Mouse (Mus musculus): ENCODE data around the gene Srpr. TPM values are rescaled to one million over a fixed set of nuclear protein-coding genes. Genes with fewer than 3 reads are reported as not detected.
A peak's percentile ranks its signal among the peaks of the same experiment; 100 is the strongest.

The Srpr gene
- polyA plus RNA-seq, 1 experiment from 2014 or later, result 52.6 TPM

GRCm38 (mm10) chr9:35186430-35186829, 13.5 kb upstream of the Srpr start:
- ATAC-seq, result no peak
- Histone ChIP-seq H3K4me1 (replicated peaks; ENCODE audit: control insufficient read depth, insufficient read depth, low read length) (peaks cover 8% of the 10 kb centered on the region), H3K36me3 (ENCODE audit: control insufficient read depth, insufficient read depth) (no peaks in the 10 kb centered on the region), H3K4me3 (replicated peaks; ENCODE audit: low read length) (no peak overlapping the region), H3K27me3 (replicated peaks; ENCODE audit: control insufficient read depth, insufficient read depth, low read length) (no peaks in the 10 kb centered on the region), H3K27ac (ENCODE audit: low read length) (no peak overlapping the region), H3K9ac (replicated peaks; ENCODE audit: low read depth, low read length) (no peak overlapping the region), H3K9me3 (ENCODE audit: control insufficient read depth, low read length) (no peaks in the 10 kb centered on the region), H3K4me2 (ENCODE audit: low read length) (no peak overlapping the region)
- WGBS, result 83% methylated on average over 4 of the region's 4 CpGs

- Histone ChIP-seq H3K36me3 (ENCODE audit: control insufficient read depth, insufficient read depth) (no peaks in the 10 kb centered on the region), H3K9me3 (ENCODE audit: control insufficient read depth, low read length) (no peaks in the 10 kb centered on the region), H3K4me3 (replicated peaks; ENCODE audit: low read length) (no peak overlapping the region), H3K4me1 (replicated peaks; ENCODE audit: control insufficient read depth, insufficient read depth, low read length) (peaks cover 8% of the 10 kb centered on the region), H3K27ac (ENCODE audit: low read length) (no peak overlapping the region), H3K4me2 (ENCODE audit: low read length) (no peak overlapping the region), H3K27me3 (replicated peaks; ENCODE audit: control insufficient read depth, insufficient read depth, low read length) (no peaks in the 10 kb centered on the region), H3K9ac (replicated peaks; ENCODE audit: low read depth, low read length) (no peak overlapping the region)
- WGBS, result 89% methylated on average over 10 of the region's 10 CpGs
- ATAC-seq, result no peak
Observed at GRCm38 (mm10) chr9:35187351-35187903, 12.5 kb upstream of the Srpr start.

- no peaks in the 10 kb centered on the region for H3K36me3 ChIP-seq (ENCODE audit: control insufficient read depth, insufficient read depth)
- 51% methylated on average over 22 of the region's 22 CpGs for WGBS
- peak overlapping the region; percentile 17 for H3K4me2 ChIP-seq (ENCODE audit: low read length)
- H3K27me3 ChIP-seq (replicated peaks; ENCODE audit: control insufficient read depth, insufficient read depth, low read length), result no peaks in the 10 kb centered on the region
- no peak overlapping the region for H3K4me3 ChIP-seq (replicated peaks; ENCODE audit: low read length)
- H3K9ac ChIP-seq (replicated peaks; ENCODE audit: low read depth, low read length), result no peak overlapping the region; the same call in 1 of the 2 replicates
- no peak overlapping the region for H3K27ac ChIP-seq (ENCODE audit: low read length)
- peak; percentile 76 for ATAC-seq
- peaks cover 8% of the 10 kb centered on the region for H3K4me1 ChIP-seq (replicated peaks; ENCODE audit: control insufficient read depth, insufficient read depth, low read length)
- H3K9me3 ChIP-seq (ENCODE audit: control insufficient read depth, low read length), result no peaks in the 10 kb centered on the region
Observed at GRCm38 (mm10) chr9:35188700-35189099, 11.3 kb upstream of the Srpr start.

- peaks cover 8% of the 10 kb centered on the region for H3K4me1 ChIP-seq (replicated peaks; ENCODE audit: control insufficient read depth, insufficient read depth, low read length)
- 83% methylated on average over 11 of the region's 11 CpGs for WGBS
- no peak overlapping the region for H3K4me2 ChIP-seq (ENCODE audit: low read length)
- no peak overlapping the region for H3K27ac ChIP-seq (ENCODE audit: low read length)
- no peak overlapping the region for H3K9ac ChIP-seq (replicated peaks; ENCODE audit: low read depth, low read length)
- H3K36me3 ChIP-seq (ENCODE audit: control insufficient read depth, insufficient read depth), result no peaks in the 10 kb centered on the region
- H3K27me3 ChIP-seq (replicated peaks; ENCODE audit: control insufficient read depth, insufficient read depth, low read length), result no peaks in the 10 kb centered on the region
- no peak for ATAC-seq
- no peak overlapping the region for H3K4me3 ChIP-seq (replicated peaks; ENCODE audit: low read length)
- H3K9me3 ChIP-seq (ENCODE audit: control insufficient read depth, low read length), result no peaks in the 10 kb centered on the region
Observed at GRCm38 (mm10) chr9:35192983-35193542, 6.9 kb upstream of the Srpr start.

GRCm38 (mm10) chr9:35194048-35194447, 5.9 kb upstream of the Srpr start:
- Histone ChIP-seq H3K9me3 (ENCODE audit: control insufficient read depth, low read length) (no peaks in the 10 kb centered on the region), H3K27ac (ENCODE audit: low read length) (no peak overlapping the region), H3K4me3 (replicated peaks; ENCODE audit: low read length) (no peak overlapping the region), H3K9ac (replicated peaks; ENCODE audit: low read depth, low read length) (no peak overlapping the region), H3K27me3 (replicated peaks; ENCODE audit: control insufficient read depth, insufficient read depth, low read length) (no peaks in the 10 kb centered on the region), H3K36me3 (ENCODE audit: control insufficient read depth, insufficient read depth) (no peaks in the 10 kb centered on the region), H3K4me1 (replicated peaks; ENCODE audit: control insufficient read depth, insufficient read depth, low read length) (peaks cover 2% of the 10 kb centered on the region), H3K4me2 (ENCODE audit: low read length) (no peak overlapping the region)
- ATAC-seq, result no peak
- WGBS, result 94% methylated on average over 3 of the region's 3 CpGs

GRCm38 (mm10) chr9:35197625-35198024, 2.4 kb upstream of the Srpr start:
- H3K4me1 ChIP-seq (replicated peaks; ENCODE audit: control insufficient read depth, insufficient read depth, low read length), result peaks cover 13% of the 10 kb centered on the region
- 94% methylated on average over 3 of the region's 3 CpGs for WGBS
- H3K4me3 ChIP-seq (replicated peaks; ENCODE audit: low read length), result no peak overlapping the region
- no peak overlapping the region for H3K9ac ChIP-seq (replicated peaks; ENCODE audit: low read depth, low read length)
- H3K9me3 ChIP-seq (ENCODE audit: control insufficient read depth, low read length), result no peaks in the 10 kb centered on the region
- no peak overlapping the region for H3K27ac ChIP-seq (ENCODE audit: low read length)
- H3K36me3 ChIP-seq (ENCODE audit: control insufficient read depth, insufficient read depth), result no peaks in the 10 kb centered on the region
- H3K27me3 ChIP-seq (replicated peaks; ENCODE audit: control insufficient read depth, insufficient read depth, low read length), result no peaks in the 10 kb centered on the region
- ATAC-seq, result no peak
- H3K4me2 ChIP-seq (ENCODE audit: low read length), result no peak overlapping the region

- no peak overlapping the region for H3K9ac ChIP-seq (replicated peaks; ENCODE audit: low read depth, low read length)
- no peaks in the 10 kb centered on the region for H3K27me3 ChIP-seq (replicated peaks; ENCODE audit: control insufficient read depth, insufficient read depth, low read length)
- H3K27ac ChIP-seq (ENCODE audit: low read length), result no peak overlapping the region
- H3K4me3 ChIP-seq (replicated peaks; ENCODE audit: low read length), result no peak overlapping the region
- H3K4me1 ChIP-seq (replicated peaks; ENCODE audit: control insufficient read depth, insufficient read depth, low read length), result peaks cover 13% of the 10 kb centered on the region
- no peaks in the 10 kb centered on the region for H3K9me3 ChIP-seq (ENCODE audit: control insufficient read depth, low read length)
- 76% methylated on average over 10 of the region's 10 CpGs for WGBS
- ATAC-seq, result no peak
- H3K4me2 ChIP-seq (ENCODE audit: low read length), result no peak overlapping the region
- H3K36me3 ChIP-seq (ENCODE audit: control insufficient read depth, insufficient read depth), result no peaks in the 10 kb centered on the region
Observed at GRCm38 (mm10) chr9:35198351-35198750, 1.6 kb upstream of the Srpr start.

- no peaks in the 10 kb centered on the region for H3K27me3 ChIP-seq (replicated peaks; ENCODE audit: control insufficient read depth, insufficient read depth, low read length)
- H3K27ac ChIP-seq (ENCODE audit: low read length), result no peak overlapping the region
- H3K4me1 ChIP-seq (replicated peaks; ENCODE audit: control insufficient read depth, insufficient read depth, low read length), result peaks cover 13% of the 10 kb centered on the region
- ATAC-seq, result peak; percentile 65
- no peaks in the 10 kb centered on the region for H3K36me3 ChIP-seq (ENCODE audit: control insufficient read depth, insufficient read depth)
- peak overlapping the region; percentile 72 for H3K9ac ChIP-seq (replicated peaks; ENCODE audit: low read depth, low read length)
- no peaks in the 10 kb centered on the region for H3K9me3 ChIP-seq (ENCODE audit: control insufficient read depth, low read length)
- 25% methylated on average over 18 of the region's 18 CpGs for WGBS
- peak overlapping the region; percentile 53 for H3K4me3 ChIP-seq (replicated peaks; ENCODE audit: low read length)
- H3K4me2 ChIP-seq (ENCODE audit: low read length), result peak overlapping the region; percentile 58
Observed at GRCm38 (mm10) chr9:35198945-35199771, 817 bp upstream of the Srpr start.

GRCm38 (mm10) chr9:35200529-35201060, 620 bp downstream of the Srpr start:
- H3K4me1 ChIP-seq (replicated peaks; ENCODE audit: control insufficient read depth, insufficient read depth, low read length), result peaks cover 13% of the 10 kb centered on the region
- H3K4me3 ChIP-seq (replicated peaks; ENCODE audit: low read length), result no peak overlapping the region
- no peaks in the 10 kb centered on the region for H3K27me3 ChIP-seq (replicated peaks; ENCODE audit: control insufficient read depth, insufficient read depth, low read length)
- H3K4me2 ChIP-seq (ENCODE audit: low read length), result peak overlapping the region; percentile 58
- no peaks in the 10 kb centered on the region for H3K9me3 ChIP-seq (ENCODE audit: control insufficient read depth, low read length)
- peak; percentile 21; the same call in 1 of the 2 replicates for ATAC-seq
- no peak overlapping the region for H3K27ac ChIP-seq (ENCODE audit: low read length)
- WGBS, result 64% methylated on average over 9 of the region's 9 CpGs
- H3K36me3 ChIP-seq (ENCODE audit: control insufficient read depth, insufficient read depth), result peaks cover 7% of the 10 kb centered on the region; the same call in 1 of the 2 replicates
- no peak overlapping the region for H3K9ac ChIP-seq (replicated peaks; ENCODE audit: low read depth, low read length)
